Mouse (Mus musculus): ENCODE data around the gene Olfr961. TPM values are rescaled to one million over a fixed set of nuclear protein-coding genes. Genes with fewer than 3 reads are reported as not detected.

Olfr961 gene
- total RNA-seq (2015), result 0.13 TPM in 1 of 2 replicates, not detected in the other
- total RNA-seq (2017), result not detected in 2 replicates

DNA sequence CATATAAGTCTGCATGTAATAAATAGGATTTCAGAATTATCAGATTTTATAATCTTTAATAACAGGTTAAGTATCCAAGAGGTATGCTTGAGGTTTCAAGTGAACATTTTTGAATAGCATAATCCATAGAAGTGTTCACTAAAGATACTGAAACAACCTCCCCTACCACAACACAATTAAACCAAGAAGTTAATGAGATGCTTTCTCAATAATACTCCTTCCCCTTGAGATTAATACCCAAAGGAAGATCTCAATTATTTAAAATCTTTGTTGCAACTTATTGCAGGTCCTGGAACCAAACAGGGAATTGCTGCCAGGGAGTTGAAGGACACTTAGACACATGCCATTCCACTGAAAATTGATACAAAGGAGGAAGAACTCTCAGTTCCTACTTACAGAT lies at the start of gene Olfr961:
Olfr961 (plus strand) TSS at position 301 of the 400 bp plus-strand sequence.
- peak; percentile 58; the same call in 1 of the 2 replicates for ATAC-seq (ENCODE audit: poor library complexity, severe bottlenecking)

- 0 out of 2 replicates have a peak, but pooled peaks have one; percentile 23 for ATAC-seq (ENCODE audit: poor library complexity, severe bottlenecking)
Measured at GRCm38 (mm10) chr9:39602536-39603332, 42.2 kb upstream of the Olfr961 start.

GRCm38 (mm10) chr9:39603333-39603845 lies 41.5 kb upstream of the Olfr961 start:
- peak; percentile 24; the same call in 1 of the 2 replicates for ATAC-seq (ENCODE audit: poor library complexity, severe bottlenecking)

- ATAC-seq (ENCODE audit: poor library complexity, severe bottlenecking), result peak; percentile 59
Measured at GRCm38 (mm10) chr9:39603999-39604453, 40.9 kb upstream of the Olfr961 start, which contains the start of gene AW551984. Gene AW551984 (minus strand): TSS chr9:39604403.

GRCm38 (mm10) chr9:39608497-39608896 lies 36.4 kb upstream of the Olfr961 start:
- ATAC-seq (ENCODE audit: poor library complexity, severe bottlenecking), result no peak

- ATAC-seq (ENCODE audit: poor library complexity, severe bottlenecking), result no peak
Measured at GRCm38 (mm10) chr9:39610355-39610754, 34.5 kb upstream of the Olfr961 start, which contains the start of gene Olfr148. Gene Olfr148 (plus strand): TSS chr9:39610655.

GRCm38 (mm10) chr9:39611953-39612352 lies 32.9 kb upstream of the Olfr961 start:
- 0 out of 2 replicates have a peak, but pooled peaks have one; percentile 43 for ATAC-seq (ENCODE audit: poor library complexity, severe bottlenecking)

DNA sequence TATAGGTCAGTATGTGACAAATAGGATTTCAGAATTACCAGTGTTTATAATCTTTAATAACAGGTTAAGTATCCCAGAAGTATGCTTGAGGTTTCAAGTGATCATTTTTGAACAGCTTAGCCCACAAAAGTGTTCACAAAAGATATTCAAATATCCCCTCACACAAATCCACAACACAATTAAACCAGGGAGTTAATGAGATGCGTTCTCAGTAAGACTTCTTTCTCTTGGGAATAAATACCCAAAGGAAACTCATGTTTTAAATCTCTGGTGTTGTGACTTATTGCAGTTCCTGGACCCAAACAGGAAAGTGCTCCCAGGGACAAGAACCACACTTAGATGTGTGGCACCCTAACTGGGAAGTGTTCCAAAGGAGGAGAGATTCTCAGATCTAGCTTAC lies 23.8 kb upstream of the Olfr961 start, which contains the start of gene Olfr960:
Olfr960 (plus strand) TSS at position 301 of the 400 bp plus-strand sequence.
- ATAC-seq (ENCODE audit: poor library complexity, severe bottlenecking), result no peak

- ATAC-seq (ENCODE audit: poor library complexity, severe bottlenecking), result peak; percentile 94
Measured at GRCm38 (mm10) chr9:39623783-39624182, 21.1 kb upstream of the Olfr961 start.

- ATAC-seq (ENCODE audit: poor library complexity, severe bottlenecking), result no peak
Measured at GRCm38 (mm10) chr9:39624711-39625110, 20.2 kb upstream of the Olfr961 start.

GRCm38 (mm10) chr9:39629069-39629468 lies 15.8 kb upstream of the Olfr961 start:
- peak; percentile 87 for ATAC-seq (ENCODE audit: poor library complexity, severe bottlenecking)

DNA sequence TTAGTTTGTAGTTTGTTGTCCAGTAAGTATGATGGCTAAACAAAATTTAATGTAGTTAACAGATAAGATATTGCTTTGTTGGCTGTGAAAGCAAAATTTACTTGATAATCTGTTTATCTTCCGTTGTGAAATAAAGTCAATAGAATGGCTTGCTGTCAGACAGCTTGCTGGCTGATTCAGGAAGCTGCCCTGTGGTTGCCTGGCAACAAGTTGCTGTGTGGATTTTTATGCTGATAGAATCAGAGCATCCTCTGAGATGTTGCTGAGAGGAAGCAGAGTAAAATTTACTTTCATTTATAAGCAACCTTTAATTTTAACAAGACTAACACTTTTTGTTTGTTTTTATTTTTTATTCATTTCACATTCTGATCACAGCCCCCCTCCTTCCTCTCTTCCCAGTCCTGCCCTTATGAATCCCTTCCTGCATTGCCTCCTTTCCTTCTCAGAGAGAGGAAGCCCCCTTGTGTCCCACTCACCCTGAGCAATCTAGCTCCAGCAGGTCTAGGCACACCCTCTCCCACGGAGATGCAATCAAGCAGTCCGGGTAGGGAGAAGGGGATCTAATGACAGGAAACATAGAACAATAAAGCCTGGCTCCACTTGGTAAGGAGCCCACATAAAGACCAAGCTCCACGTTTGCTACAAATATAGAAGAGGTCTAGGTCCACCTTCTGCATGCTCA lies 10.8 kb upstream of the Olfr961 start:
- ATAC-seq (ENCODE audit: poor library complexity, severe bottlenecking), result peak; percentile 75

GRCm38 (mm10) chr9:39647382-39647781 lies 2.5 kb downstream of the Olfr961 start:
- peak; percentile 93 for ATAC-seq (ENCODE audit: poor library complexity, severe bottlenecking)

DNA sequence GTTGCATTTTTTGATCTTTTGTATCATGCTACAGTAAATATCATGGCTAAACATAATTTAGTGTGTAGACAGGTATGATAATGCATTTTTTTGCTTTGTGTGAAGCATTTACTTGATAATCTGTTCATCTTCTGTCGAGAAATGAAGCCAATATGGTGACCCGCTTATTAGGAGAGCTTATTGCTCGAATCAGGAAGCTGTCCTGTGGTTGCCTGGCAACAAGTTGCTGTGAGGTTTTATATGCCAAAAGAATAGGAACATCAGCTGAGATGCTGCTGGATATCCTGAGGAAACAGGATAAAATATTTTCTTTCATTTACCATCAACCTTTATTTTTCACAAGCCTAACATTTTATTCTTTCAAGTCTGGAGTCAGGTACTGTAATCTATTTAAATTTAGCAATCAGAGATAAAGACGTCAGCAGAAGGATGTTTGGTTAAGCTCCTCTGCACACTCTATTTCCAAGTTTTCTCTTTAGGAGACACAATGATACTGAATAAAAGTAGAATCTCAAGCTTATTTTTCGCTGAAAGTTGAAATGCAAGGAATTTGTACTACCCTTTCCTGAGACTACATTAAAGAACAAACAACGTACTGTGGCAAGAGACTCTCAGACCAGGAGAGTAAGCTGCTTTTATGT lies 10.0 kb downstream of the Olfr961 start:
- no peak for ATAC-seq (ENCODE audit: poor library complexity, severe bottlenecking)

DNA sequence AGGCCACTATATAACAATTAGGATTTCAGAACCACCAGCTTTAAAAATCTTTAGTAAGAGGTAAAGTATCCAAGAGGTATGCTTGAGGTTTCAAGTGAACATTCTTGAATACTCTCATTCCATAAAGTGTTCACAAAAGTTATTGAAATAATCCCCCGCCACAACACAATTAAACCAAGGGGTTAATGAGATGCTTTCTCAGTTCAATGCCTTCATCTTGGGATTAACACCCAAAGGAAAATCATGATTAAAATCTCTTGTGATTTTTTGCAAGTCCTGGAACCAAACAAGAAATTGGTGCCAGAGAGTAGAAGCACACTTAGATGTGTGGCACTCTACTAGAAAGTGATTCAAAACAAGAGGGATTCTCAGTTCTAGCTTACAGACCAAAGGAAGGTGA lies 22.0 kb downstream of the Olfr961 start, which contains the start of gene Olfr963:
Olfr963 (plus strand) TSS at position 301 of the 400 bp plus-strand sequence.
- no peak for ATAC-seq (ENCODE audit: poor library complexity, severe bottlenecking)

DNA sequence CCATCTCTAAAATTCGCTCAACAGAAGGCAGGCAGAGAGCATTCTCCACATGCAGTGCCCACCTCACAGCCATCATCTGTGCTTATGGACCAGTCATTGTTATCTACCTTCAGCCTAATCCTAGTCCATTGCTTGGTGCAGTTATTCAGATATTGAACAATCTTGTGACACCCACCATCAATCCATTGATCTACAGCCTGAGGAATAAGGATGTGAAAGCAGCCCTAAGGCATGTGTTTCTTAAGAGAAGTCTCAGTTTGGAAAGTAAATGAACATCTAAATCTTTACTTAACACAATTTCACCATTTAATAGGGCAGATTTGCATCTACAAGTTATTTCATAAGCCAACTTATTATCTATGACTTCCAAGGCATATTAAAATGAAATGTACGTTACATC lies 24.8 kb downstream of the Olfr961 start:
- ATAC-seq (ENCODE audit: poor library complexity, severe bottlenecking), result peak; percentile 62; the same call in 1 of the 2 replicates

DNA sequence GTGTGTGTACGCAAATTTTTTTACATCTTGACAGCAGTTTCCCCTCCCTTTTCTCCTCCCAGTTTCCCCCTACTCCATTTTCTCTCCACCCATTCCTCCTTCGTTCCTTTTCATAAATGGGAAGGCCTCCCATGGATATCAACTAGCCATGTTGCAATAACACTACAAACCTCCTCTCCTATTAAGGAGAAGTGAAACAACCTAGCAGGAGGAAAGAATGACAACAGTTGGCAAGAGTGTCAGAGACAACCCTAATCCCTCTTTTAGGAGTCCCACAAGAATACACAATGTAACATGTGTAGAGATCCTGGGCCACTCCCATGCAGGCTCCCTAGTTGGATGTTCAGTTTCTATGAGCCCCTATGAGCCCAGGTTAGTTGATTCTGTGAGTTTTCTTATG lies 29.9 kb downstream of the Olfr961 start:
- ATAC-seq (ENCODE audit: poor library complexity, severe bottlenecking), result peak; percentile 89

- peak; percentile 51 for ATAC-seq (ENCODE audit: poor library complexity, severe bottlenecking)
Measured at GRCm38 (mm10) chr9:39678557-39678956, 33.7 kb downstream of the Olfr961 start.

DNA sequence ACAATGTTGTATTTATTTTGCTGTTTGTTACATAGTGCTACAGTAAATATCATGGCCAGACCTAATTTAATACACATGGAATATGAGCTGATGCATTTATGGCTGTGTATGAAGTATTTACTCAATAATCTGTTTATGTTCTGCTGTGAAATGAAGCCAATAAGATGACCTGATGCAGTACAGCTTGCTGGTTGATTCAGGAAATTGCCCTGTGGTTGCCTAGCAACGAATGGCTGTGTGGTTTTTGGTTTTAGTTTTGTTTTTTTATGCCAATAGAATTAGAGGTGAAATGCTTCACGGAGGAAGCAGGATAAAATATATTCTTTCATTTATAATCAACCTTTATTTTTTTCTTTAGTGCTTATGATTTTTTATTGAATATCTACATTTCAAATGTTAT lies 34.4 kb downstream of the Olfr961 start:
- peak; percentile 45 for ATAC-seq (ENCODE audit: poor library complexity, severe bottlenecking)
